Mouse (Mus musculus): ENCODE results near the gene Art3. TPM values are rescaled to one million over a fixed set of nuclear protein-coding genes. Genes with fewer than 3 reads are reported as not detected.

Art3 gene
- polyA plus RNA-seq, 1 experiment from 2014 or later = 3.5 TPM

- H3K27me3 ChIP-seq (replicated peaks) = no peaks in the 10 kb centered on the region
- H3K4me3 ChIP-seq (replicated peaks) = no peak overlapping the region
- no peak for ATAC-seq (ENCODE audit: insufficient read depth, low FRiP score, low read depth)
- H3K4me2 ChIP-seq = no peak overlapping the region
- no peak overlapping the region for H3K27ac ChIP-seq
- no peaks in the 10 kb centered on the region for H3K9me3 ChIP-seq
- H3K36me3 ChIP-seq = no peaks in the 10 kb centered on the region
- no peak overlapping the region for H3K9ac ChIP-seq
- 0 out of 2 replicates have a peak, but pooled peaks cover 6% of the 10 kb centered on the region for H3K4me1 ChIP-seq
- WGBS = 60% methylated on average over 13 of the region's 13 CpGs
Measured at GRCm38 (mm10) chr5:92369151-92369994, 37.7 kb downstream of the Art3 start.

GRCm38 (mm10) chr5:92370392-92370791 lies 38.8 kb downstream of the Art3 start:
- 67% methylated on average over 6 of the region's 6 CpGs for WGBS
- 0 out of 2 replicates have a peak, but pooled peaks cover 6% of the 10 kb centered on the region for H3K4me1 ChIP-seq
- no peaks in the 10 kb centered on the region for H3K27me3 ChIP-seq (replicated peaks)
- no peaks in the 10 kb centered on the region for H3K36me3 ChIP-seq
- no peak overlapping the region for H3K9ac ChIP-seq
- no peak overlapping the region for H3K4me3 ChIP-seq (replicated peaks)
- H3K9me3 ChIP-seq = no peaks in the 10 kb centered on the region
- H3K4me2 ChIP-seq = no peak overlapping the region
- ATAC-seq (ENCODE audit: insufficient read depth, low FRiP score, low read depth) = no peak
- H3K27ac ChIP-seq = no peak overlapping the region

- ATAC-seq (ENCODE audit: insufficient read depth, low FRiP score, low read depth) = no peak
- H3K4me1 ChIP-seq = 0 out of 2 replicates have a peak, but pooled peaks cover 6% of the 10 kb centered on the region
- H3K36me3 ChIP-seq = no peaks in the 10 kb centered on the region
- no peak overlapping the region for H3K27ac ChIP-seq
- no peaks in the 10 kb centered on the region for H3K27me3 ChIP-seq (replicated peaks)
- H3K9ac ChIP-seq = no peak overlapping the region
- no peaks in the 10 kb centered on the region for H3K9me3 ChIP-seq
- no peak overlapping the region for H3K4me3 ChIP-seq (replicated peaks)
- no peak overlapping the region for H3K4me2 ChIP-seq
- 66% methylated on average over 6 of the region's 6 CpGs for WGBS
Measured at GRCm38 (mm10) chr5:92370891-92371290, 39.3 kb downstream of the Art3 start.

- H3K4me2 ChIP-seq = no peak overlapping the region
- no peak overlapping the region for H3K27ac ChIP-seq
- 0 out of 2 replicates have a peak, but pooled peaks cover 6% of the 10 kb centered on the region for H3K4me1 ChIP-seq
- H3K27me3 ChIP-seq (replicated peaks) = no peaks in the 10 kb centered on the region
- ATAC-seq (ENCODE audit: insufficient read depth, low FRiP score, low read depth) = no peak
- no peak overlapping the region for H3K9ac ChIP-seq
- H3K4me3 ChIP-seq (replicated peaks) = no peak overlapping the region
- H3K36me3 ChIP-seq = no peaks in the 10 kb centered on the region
- 78% methylated on average over 14 of the region's 14 CpGs for WGBS
- no peaks in the 10 kb centered on the region for H3K9me3 ChIP-seq
Measured at GRCm38 (mm10) chr5:92371361-92371976, 39.8 kb downstream of the Art3 start.

GRCm38 (mm10) chr5:92372605-92373004 lies 41.0 kb downstream of the Art3 start:
- Histone ChIP-seq H3K9ac (no peak overlapping the region), H3K27ac (no peak overlapping the region), H3K27me3 (replicated peaks) (no peaks in the 10 kb centered on the region), H3K36me3 (no peaks in the 10 kb centered on the region), H3K9me3 (no peaks in the 10 kb centered on the region), H3K4me1 (0 out of 2 replicates have a peak, but pooled peaks cover 6% of the 10 kb centered on the region), H3K4me3 (replicated peaks) (no peak overlapping the region), H3K4me2 (no peak overlapping the region)
- ATAC-seq (ENCODE audit: insufficient read depth, low FRiP score, low read depth) = no peak
- WGBS = 19% methylated on average over 2 of the region's 2 CpGs

- H3K27ac ChIP-seq = no peak overlapping the region
Measured at GRCm38 (mm10) chr5:92374721-92375142, 43.1 kb downstream of the Art3 start.

GRCm38 (mm10) chr5:92375368-92375767 lies 43.7 kb downstream of the Art3 start:
- no peak overlapping the region for H3K4me3 ChIP-seq (replicated peaks)
- no peaks in the 10 kb centered on the region for H3K4me1 ChIP-seq
- H3K4me2 ChIP-seq = no peak overlapping the region
- no peaks in the 10 kb centered on the region for H3K9me3 ChIP-seq
- H3K27me3 ChIP-seq (replicated peaks) = no peaks in the 10 kb centered on the region
- H3K27ac ChIP-seq = no peak overlapping the region
- 70% methylated on average over 17 of the region's 17 CpGs for WGBS
- no peaks in the 10 kb centered on the region for H3K36me3 ChIP-seq
- no peak overlapping the region for H3K9ac ChIP-seq
- ATAC-seq (ENCODE audit: insufficient read depth, low FRiP score, low read depth) = no peak

More at GRCm38 (mm10) chr5:92374721-92375142, 43.1 kb downstream of the Art3 start:
- H3K9ac ChIP-seq = no peak overlapping the region
- H3K4me1 ChIP-seq = no peaks in the 10 kb centered on the region
- no peaks in the 10 kb centered on the region for H3K9me3 ChIP-seq
- no peak for ATAC-seq (ENCODE audit: insufficient read depth, low FRiP score, low read depth)
- H3K4me3 ChIP-seq (replicated peaks) = no peak overlapping the region
- 37% methylated on average over 6 of the region's 6 CpGs for WGBS
- H3K27me3 ChIP-seq (replicated peaks) = no peaks in the 10 kb centered on the region
- H3K36me3 ChIP-seq = no peaks in the 10 kb centered on the region
- no peak overlapping the region for H3K4me2 ChIP-seq

GRCm38 (mm10) chr5:92376795-92377405 lies 45.3 kb downstream of the Art3 start:
- H3K9me3 ChIP-seq = no peaks in the 10 kb centered on the region
- no peak overlapping the region for H3K9ac ChIP-seq
- H3K4me3 ChIP-seq (replicated peaks) = no peak overlapping the region
- 0 out of 2 replicates have a peak overlapping the region, but pooled peaks have one; percentile 10 for H3K4me2 ChIP-seq
- ATAC-seq (ENCODE audit: insufficient read depth, low FRiP score, low read depth) = 0 out of 2 replicates have a peak, but pooled peaks have one; percentile 33
- no peaks in the 10 kb centered on the region for H3K36me3 ChIP-seq
- H3K27me3 ChIP-seq (replicated peaks) = no peaks in the 10 kb centered on the region
- 14% methylated on average over 13 of the region's 13 CpGs for WGBS
- H3K4me1 ChIP-seq = no peaks in the 10 kb centered on the region
- no peak overlapping the region for H3K27ac ChIP-seq

GRCm38 (mm10) chr5:92381550-92382348 lies 50.1 kb downstream of the Art3 start:
- 35% methylated on average over 12 of the region's 12 CpGs for WGBS
- ATAC-seq (ENCODE audit: insufficient read depth, low FRiP score, low read depth) = no peak; the same call in 1 of the 2 replicates
- H3K9ac ChIP-seq = no peak overlapping the region

GRCm38 (mm10) chr5:92382349-92382679 lies 50.7 kb downstream of the Art3 start:
- Histone ChIP-seq H3K9ac (no peak overlapping the region), H3K4me3 (replicated peaks) (no peak overlapping the region), H3K27ac (no peak overlapping the region), H3K27me3 (replicated peaks) (no peaks in the 10 kb centered on the region), H3K9me3 (no peaks in the 10 kb centered on the region), H3K36me3 (no peaks in the 10 kb centered on the region), H3K4me1 (no peaks in the 10 kb centered on the region), H3K4me2 (no peak overlapping the region)
- ATAC-seq (ENCODE audit: insufficient read depth, low FRiP score, low read depth) = no peak
- WGBS = 58% methylated on average over 9 of the region's 9 CpGs

More at GRCm38 (mm10) chr5:92381550-92382348, 50.1 kb downstream of the Art3 start:
- H3K36me3 ChIP-seq = no peaks in the 10 kb centered on the region
- no peaks in the 10 kb centered on the region for H3K27me3 ChIP-seq (replicated peaks)
- no peak overlapping the region for H3K4me2 ChIP-seq
- H3K4me3 ChIP-seq (replicated peaks) = no peak overlapping the region
- H3K9me3 ChIP-seq = no peaks in the 10 kb centered on the region
- H3K27ac ChIP-seq = no peak overlapping the region
- no peaks in the 10 kb centered on the region for H3K4me1 ChIP-seq

- Histone ChIP-seq H3K9ac (no peak overlapping the region), H3K9me3 (no peaks in the 10 kb centered on the region), H3K4me3 (replicated peaks) (no peak overlapping the region), H3K27me3 (replicated peaks) (no peaks in the 10 kb centered on the region), H3K27ac (no peak overlapping the region), H3K4me2 (no peak overlapping the region), H3K36me3 (no peaks in the 10 kb centered on the region), H3K4me1 (no peaks in the 10 kb centered on the region)
- ATAC-seq (ENCODE audit: insufficient read depth, low FRiP score, low read depth) = no peak
- WGBS = 48% methylated on average over 7 of the region's 7 CpGs
Measured at GRCm38 (mm10) chr5:92383747-92384146, 52.1 kb downstream of the Art3 start.
